Mouse (Mus musculus): ENCODE results near the gene Olfr1555-ps1. TPM values are rescaled to one million over a fixed set of nuclear protein-coding genes. Genes with fewer than 3 reads are reported as not detected.
A peak's percentile ranks its signal among the peaks of the same experiment; 100 is the strongest.
"Not testable (repeated sequence)": the region's sequence is repeated elsewhere in the genome, so short reads cannot be mapped to it uniquely, and the experiment has no call there.

Gene Olfr1555-ps1
- polyA plus RNA-seq (2012; rRNA removed), result not detected in 2 replicates

DNA sequence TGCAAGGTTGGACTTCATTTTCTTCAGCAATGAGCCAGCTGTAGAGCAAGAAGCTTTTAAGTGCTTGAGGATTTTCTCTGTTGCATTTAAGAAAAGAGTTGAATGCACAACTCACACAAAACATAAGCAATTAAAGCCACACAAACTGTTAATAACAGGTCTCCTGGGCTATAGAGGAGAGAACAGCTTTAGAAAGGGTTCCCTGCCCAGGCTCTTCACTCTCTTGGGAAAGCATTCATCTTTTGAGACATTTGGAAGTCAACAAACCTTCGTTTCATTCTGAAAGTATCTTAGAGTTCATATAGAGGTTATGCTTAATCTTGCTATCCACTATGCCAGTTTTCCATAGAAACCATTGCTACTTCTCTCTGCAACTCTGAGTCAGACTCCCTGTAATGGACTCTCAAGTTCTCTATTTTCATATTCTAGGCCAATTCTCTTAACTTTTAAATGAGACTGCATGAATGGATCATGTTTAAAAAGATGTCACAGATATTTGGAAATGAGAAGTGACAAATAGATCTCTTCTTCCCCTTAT, at the start of gene Olfr1555-ps1:
Gene Olfr1555-ps1, minus strand, starts transcription at position 51 of the 538 bp plus-strand sequence.
- H3K4me3 ChIP-seq (replicated peaks; ENCODE audit: insufficient read depth, low read depth, low read length); DNase-seq; H3K4me1 ChIP-seq (ENCODE audit: control insufficient read depth, insufficient read depth, low read length); H3K27ac ChIP-seq (ENCODE audit: insufficient read depth, low read length); H3K27me3 ChIP-seq (ENCODE audit: control insufficient read depth, insufficient read depth, low read length): not testable (repeated sequence)
- WGBS, result 40% methylated on average over 1 of the region's 1 CpGs

DNA sequence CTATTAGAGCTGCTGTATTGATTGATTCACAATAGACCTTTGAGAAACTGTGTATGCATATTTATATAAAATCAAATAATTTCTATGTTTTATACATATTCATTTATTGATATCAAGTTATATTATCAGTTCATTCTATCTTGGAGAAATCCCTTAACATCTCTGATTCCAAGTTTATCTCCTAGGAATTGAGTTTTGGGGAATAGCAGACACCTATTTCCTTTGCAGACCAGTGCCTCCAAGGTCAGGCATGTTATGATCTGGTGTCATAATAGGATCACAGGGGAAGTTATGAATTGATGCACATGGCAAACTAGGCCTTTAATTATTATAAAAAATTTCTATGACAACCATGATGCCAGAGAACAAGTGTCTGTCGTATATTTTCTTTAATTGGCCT, 30.4 kb upstream of the Olfr1555-ps1 start, which contains the start of gene Olfr1431:
Gene Olfr1431, plus strand, starts transcription at position 301 of the 400 bp plus-strand sequence.
- TF ChIP-seq CTCF (IDR thresholded peaks at IDR 0.05; ENCODE audit: borderline replicate concordance, insufficient read depth, low read depth, low read length), result no peak
- no peak for TF ChIP-seq POLR2A (IDR thresholded peaks at IDR 0.05; ENCODE audit: borderline replicate concordance, insufficient read depth, low read length)
- Histone ChIP-seq H3K27ac (ENCODE audit: insufficient read depth, low read length) (no peak within 1 kb of the TSS), H3K4me3 (replicated peaks; ENCODE audit: insufficient read depth, low read depth, low read length) (no peak within 1 kb of the TSS), H3K27me3 (ENCODE audit: control insufficient read depth, insufficient read depth, low read length) (no peaks in the 10 kb centered on the region), H3K4me1 (ENCODE audit: control insufficient read depth, insufficient read depth, low read length) (no peaks in the 10 kb centered on the region)
- WGBS, result 9% methylated on average over 1 of the region's 1 CpGs
- no peak for DNase-seq

DNA sequence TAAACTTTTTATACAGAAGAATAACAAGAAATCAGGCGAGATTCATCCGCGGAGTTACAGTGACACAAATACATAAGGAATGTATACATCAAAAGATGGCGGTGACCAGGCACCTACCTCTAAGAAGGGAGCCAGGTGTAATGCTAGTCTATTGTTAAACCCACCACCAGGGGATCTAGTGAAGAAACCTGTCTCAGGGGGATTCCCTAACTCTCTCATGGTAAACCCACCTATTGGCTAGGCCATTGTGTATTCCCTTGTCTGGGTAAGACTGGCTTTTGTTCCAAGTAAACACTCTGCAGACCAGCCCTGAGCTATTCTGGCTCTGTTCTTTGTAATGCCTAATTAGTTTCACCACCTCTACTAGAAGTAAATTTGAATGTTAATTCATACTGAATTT, 29.2 kb upstream of the Olfr1555-ps1 start:
- H3K4me1 ChIP-seq (ENCODE audit: control insufficient read depth, insufficient read depth, low read length); H3K4me3 ChIP-seq (replicated peaks; ENCODE audit: insufficient read depth, low read depth, low read length); H3K27ac ChIP-seq (ENCODE audit: insufficient read depth, low read length); H3K27me3 ChIP-seq (ENCODE audit: control insufficient read depth, insufficient read depth, low read length); DNase-seq: not testable (repeated sequence)
- WGBS, result 90% methylated on average over 4 of the region's 4 CpGs

- H3K4me1 ChIP-seq (ENCODE audit: control insufficient read depth, insufficient read depth, low read length); H3K27ac ChIP-seq (ENCODE audit: insufficient read depth, low read length); H3K4me3 ChIP-seq (replicated peaks; ENCODE audit: insufficient read depth, low read depth, low read length); H3K27me3 ChIP-seq (ENCODE audit: control insufficient read depth, insufficient read depth, low read length): not testable (repeated sequence)
- 61% methylated on average over 5 of the region's 5 CpGs for WGBS
- peak; percentile 9 for DNase-seq
Observed at GRCm38 (mm10) chr19:12175431-12175830, 5.5 kb upstream of the Olfr1555-ps1 start.

DNA sequence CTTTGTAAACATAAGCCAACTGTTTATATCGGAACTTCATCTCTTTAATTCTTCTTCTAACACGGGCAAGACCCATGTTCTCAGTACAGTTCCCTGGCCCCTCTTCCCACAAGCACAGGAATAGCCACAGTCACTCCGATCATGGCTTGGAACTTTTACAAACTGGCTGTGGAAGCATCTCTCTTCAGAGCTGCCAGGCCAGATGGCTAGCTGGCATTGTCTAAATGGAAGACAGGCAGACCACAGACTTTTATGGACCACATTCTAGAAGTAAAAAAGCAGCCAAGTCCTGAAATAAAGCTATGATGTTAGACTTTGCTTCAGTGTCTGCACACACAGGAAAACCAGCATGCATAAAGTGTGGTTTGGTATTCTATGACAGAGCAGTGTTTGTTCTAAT, 24.5 kb downstream of the Olfr1555-ps1 start:
- Histone ChIP-seq H3K27ac (ENCODE audit: insufficient read depth, low read length) (no peak overlapping the region), H3K4me1 (ENCODE audit: control insufficient read depth, insufficient read depth, low read length) (no peaks in the 10 kb centered on the region), H3K4me3 (replicated peaks; ENCODE audit: insufficient read depth, low read depth, low read length) (no peak overlapping the region), H3K27me3 (ENCODE audit: control insufficient read depth, insufficient read depth, low read length) (no peaks in the 10 kb centered on the region)
- TF ChIP-seq CTCF (IDR thresholded peaks at IDR 0.05; ENCODE audit: borderline replicate concordance, insufficient read depth, low read depth, low read length) (no peak), POLR2A (IDR thresholded peaks at IDR 0.05; ENCODE audit: borderline replicate concordance, insufficient read depth, low read length) (no peak)
- 28% methylated on average over 3 of the region's 3 CpGs for WGBS
- peak in 1 of 2 experiments; percentile 29 for DNase-seq

GRCm38 (mm10) chr19:12143356-12143755, 26.6 kb downstream of the Olfr1555-ps1 start:
- H3K27ac ChIP-seq (ENCODE audit: insufficient read depth, low read length), result no peak overlapping the region
- no peaks in the 10 kb centered on the region for H3K4me1 ChIP-seq (ENCODE audit: control insufficient read depth, insufficient read depth, low read length)
- DNase-seq, result peak in 1 of 2 experiments; percentile 10
- no peak overlapping the region for H3K4me3 ChIP-seq (replicated peaks; ENCODE audit: insufficient read depth, low read depth, low read length)
- WGBS, result 3% methylated on average over 1 of the region's 1 CpGs
- TF ChIP-seq CTCF (IDR thresholded peaks at IDR 0.05; ENCODE audit: borderline replicate concordance, insufficient read depth, low read depth, low read length) (no peak), POLR2A (IDR thresholded peaks at IDR 0.05; ENCODE audit: borderline replicate concordance, insufficient read depth, low read length) (no peak)
- H3K27me3 ChIP-seq (ENCODE audit: control insufficient read depth, insufficient read depth, low read length), result no peaks in the 10 kb centered on the region

GRCm38 (mm10) chr19:12134289-12134688, 35.6 kb downstream of the Olfr1555-ps1 start:
- DNase-seq, result peak in 1 of 2 experiments; percentile 10
- Histone ChIP-seq H3K27ac (ENCODE audit: insufficient read depth, low read length) (no peak overlapping the region), H3K4me1 (ENCODE audit: control insufficient read depth, insufficient read depth, low read length) (no peaks in the 10 kb centered on the region), H3K27me3 (ENCODE audit: control insufficient read depth, insufficient read depth, low read length) (no peaks in the 10 kb centered on the region), H3K4me3 (replicated peaks; ENCODE audit: insufficient read depth, low read depth, low read length) (no peak overlapping the region)
- 19% methylated on average over 2 of the region's 2 CpGs for WGBS
- TF ChIP-seq POLR2A (IDR thresholded peaks at IDR 0.05; ENCODE audit: borderline replicate concordance, insufficient read depth, low read length) (no peak), CTCF (IDR thresholded peaks at IDR 0.05; ENCODE audit: borderline replicate concordance, insufficient read depth, low read depth, low read length) (no peak)

DNA sequence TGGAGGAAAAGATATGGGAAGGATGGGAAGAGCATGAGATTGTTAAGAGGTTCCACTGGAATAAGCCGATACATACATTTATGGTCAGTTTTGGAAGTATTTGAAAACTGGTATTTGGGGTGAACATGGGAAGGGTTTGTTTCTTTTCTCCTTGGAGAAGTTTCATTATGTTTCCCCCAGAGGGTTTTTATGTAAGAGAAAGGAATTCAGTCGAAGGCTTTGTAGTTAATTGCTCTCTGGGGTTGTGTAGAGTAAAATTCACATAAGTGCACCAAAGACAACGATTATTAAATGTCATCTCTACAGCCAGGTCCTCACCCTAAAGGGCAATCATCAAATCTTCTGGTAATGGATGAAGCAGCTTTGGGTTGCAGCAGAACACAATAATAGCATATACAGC, 46.8 kb downstream of the Olfr1555-ps1 start, which contains the start of gene Olfr76:
Gene Olfr76, minus strand, starts transcription at position 101 of the 400 bp plus-strand sequence.
- H3K4me3 ChIP-seq (replicated peaks; ENCODE audit: insufficient read depth, low read depth, low read length), result no peak within 1 kb of the TSS
- DNase-seq, result no peak
- WGBS, result 69% methylated on average over 3 of the region's 3 CpGs
- no peaks in the 10 kb centered on the region for H3K4me1 ChIP-seq (ENCODE audit: control insufficient read depth, insufficient read depth, low read length)
- TF ChIP-seq POLR2A (IDR thresholded peaks at IDR 0.05; ENCODE audit: borderline replicate concordance, insufficient read depth, low read length), result no peak
- no peak for TF ChIP-seq CTCF (IDR thresholded peaks at IDR 0.05; ENCODE audit: borderline replicate concordance, insufficient read depth, low read depth, low read length)
- H3K27ac ChIP-seq (ENCODE audit: insufficient read depth, low read length), result no peak within 1 kb of the TSS
- no peaks in the 10 kb centered on the region for H3K27me3 ChIP-seq (ENCODE audit: control insufficient read depth, insufficient read depth, low read length)
